Mouse (Mus musculus) ES-E14 (cell line): ENCODE results near the gene Aqr.

Experiments
- CHD2 ChIP-seq: IDR thresholded peaks from 2 replicates; pipeline ENCODE4 v1.6.1; 2014; ENCODE audit warnings: mild to moderate bottlenecking, low read depth, low read length, inconsistent platforms
- HCFC1 ChIP-seq: IDR thresholded peaks from 2 replicates; pipeline ENCODE4 v1.6.1; 2012; ENCODE audit warnings: low read length, inconsistent platforms, borderline replicate concordance; ENCODE audit not compliant: insufficient read depth
- MAFK ChIP-seq: IDR thresholded peaks from 2 replicates; pipeline ENCODE4 v1.6.1; 2014; ENCODE audit warnings: mild to moderate bottlenecking, low read depth, low read length, inconsistent platforms; ENCODE audit not compliant: insufficient read depth
- ZC3H11A ChIP-seq: IDR thresholded peaks from 2 replicates; pipeline ENCODE4 v1.6.1; 2012; ENCODE audit warnings: low read depth, mild to moderate bottlenecking, inconsistent platforms, low read length, borderline replicate concordance
- ZNF384 ChIP-seq: IDR thresholded peaks from 2 replicates; pipeline ENCODE4 v1.6.1; 2012; ENCODE audit warnings: low read depth, low read length, inconsistent platforms

GRCm38 (mm10) chr2:114135777-114136176, 51.0 kb downstream of the Aqr start:
- TF ChIP-seq MAFK (no peak), ZC3H11A (no peak), CHD2 (no peak), ZNF384 (no peak), HCFC1 (no peak)
